Mouse (Mus musculus): ENCODE results near the gene Cmtm5. TPM values are rescaled to one million over a fixed set of nuclear protein-coding genes. Genes with fewer than 3 reads are reported as not detected.
"Not testable (repeated sequence)": the region's sequence is repeated elsewhere in the genome, so short reads cannot be mapped to it uniquely, and the experiment has no call there.

Gene Cmtm5
- polyA plus RNA-seq, 1 experiment: 0.14 TPM

DNA sequence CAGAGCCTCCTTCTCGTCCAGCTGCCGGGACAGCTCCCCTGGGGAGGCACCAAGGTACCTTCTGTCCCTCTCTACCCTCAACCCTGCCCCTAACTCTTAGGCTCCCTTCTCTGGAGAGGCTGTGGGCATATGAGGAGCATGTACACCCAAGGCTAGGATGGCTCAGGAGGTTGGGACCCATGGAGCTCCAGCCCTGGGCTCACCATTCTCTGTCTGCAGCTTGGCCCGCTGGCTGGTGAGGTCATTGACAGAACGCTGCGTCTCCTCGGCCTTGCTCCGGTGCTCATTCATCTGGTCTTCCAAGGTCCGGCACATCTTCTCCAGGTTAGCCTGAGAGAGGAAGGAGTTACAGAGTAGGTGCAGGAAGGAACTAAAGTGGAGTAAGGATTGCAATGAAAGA is 42.6 kb downstream of the Cmtm5 start:
- no peak overlapping the region for H3K27ac ChIP-seq (ENCODE audit: insufficient read depth, low read length)
- H3K36me3 ChIP-seq (ENCODE audit: control insufficient read depth, insufficient read depth, low read length): no peaks in the 10 kb centered on the region
- no peak for TF ChIP-seq POLR2A (IDR thresholded peaks at IDR 0.05; ENCODE audit: low read depth, low read length)
- TF ChIP-seq CTCF (IDR thresholded peaks at IDR 0.05; ENCODE audit: extremely low read depth, insufficient read depth, insufficient read length, insufficient replicate concordance): no peak
- H3K4me1 ChIP-seq (ENCODE audit: control insufficient read depth, insufficient read depth, insufficient read length): no peaks in the 10 kb centered on the region
- WGBS: 96% methylated on average over 8 of the region's 8 CpGs
- no peaks in the 10 kb centered on the region for H3K27me3 ChIP-seq (ENCODE audit: control insufficient read depth, insufficient read depth, low read length)
- H3K4me3 ChIP-seq (ENCODE audit: extremely low read depth, insufficient read depth, insufficient read length): no peak overlapping the region
- no peak for DNase-seq (ENCODE audit: low read depth in 1 of 2, low spot score in 2 of 2)

DNA sequence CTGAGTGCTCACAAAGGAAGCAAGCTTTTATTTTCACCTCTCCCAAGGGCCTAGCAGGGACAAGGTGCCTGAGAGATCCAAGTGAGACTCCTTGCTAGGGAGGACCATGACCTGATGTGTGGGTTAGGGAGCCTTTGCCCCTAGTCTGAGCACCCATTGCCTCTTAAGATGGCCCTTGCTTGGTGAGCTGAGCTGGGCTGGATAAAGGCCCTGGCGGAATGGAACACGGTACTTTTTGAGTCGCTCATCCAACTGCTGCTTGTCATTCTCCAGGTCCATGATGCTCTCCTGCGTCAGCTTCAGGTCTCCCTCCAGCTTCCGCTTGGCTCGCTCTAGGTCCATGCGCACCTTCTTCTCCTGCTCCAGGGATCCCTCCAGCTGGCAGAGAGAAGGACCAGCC is 45.9 kb downstream of the Cmtm5 start:
- no peaks in the 10 kb centered on the region for H3K4me1 ChIP-seq (ENCODE audit: control insufficient read depth, insufficient read depth, insufficient read length)
- WGBS: 94% methylated on average over 7 of the region's 7 CpGs
- H3K27me3 ChIP-seq (ENCODE audit: control insufficient read depth, insufficient read depth, low read length): no peaks in the 10 kb centered on the region; the same call in 1 of the 2 replicates
- no peak overlapping the region for H3K4me3 ChIP-seq (ENCODE audit: extremely low read depth, insufficient read depth, insufficient read length)
- H3K36me3 ChIP-seq (ENCODE audit: control insufficient read depth, insufficient read depth, low read length): no peaks in the 10 kb centered on the region
- DNase-seq (ENCODE audit: low read depth in 1 of 2, low spot score in 2 of 2): no peak
- TF ChIP-seq POLR2A (IDR thresholded peaks at IDR 0.05; ENCODE audit: low read depth, low read length): no peak
- TF ChIP-seq CTCF (IDR thresholded peaks at IDR 0.05; ENCODE audit: extremely low read depth, insufficient read depth, insufficient read length, insufficient replicate concordance): no peak
- no peak overlapping the region for H3K27ac ChIP-seq (ENCODE audit: insufficient read depth, low read length)

DNA sequence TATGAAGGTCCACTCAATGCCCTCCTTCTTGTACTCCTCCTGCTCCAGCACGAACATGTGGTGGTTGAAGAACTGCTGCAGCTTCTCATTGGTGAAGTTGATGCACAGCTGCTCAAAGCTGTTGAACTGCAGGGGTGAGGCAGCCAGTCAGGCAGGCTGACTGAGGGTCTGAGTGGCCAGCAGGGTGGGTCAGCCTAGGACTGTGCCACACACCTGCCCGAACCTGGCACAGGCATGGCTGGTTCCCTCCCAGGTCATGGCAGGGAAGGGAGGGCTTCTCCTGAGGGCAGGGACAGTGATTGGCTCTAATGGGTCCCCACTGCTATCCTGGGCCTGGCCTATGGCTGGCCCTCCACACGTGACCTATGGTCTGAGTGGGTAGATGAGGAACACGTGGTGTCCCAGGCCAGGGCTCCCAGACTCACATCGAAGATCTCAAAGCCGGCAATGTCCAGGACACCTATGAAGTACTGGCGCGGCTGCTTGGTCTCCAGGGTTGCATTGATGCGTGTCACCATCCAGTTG is 52.4 kb downstream of the Cmtm5 start:
- WGBS: 90% methylated on average over 9 of the region's 9 CpGs
- H3K4me1 ChIP-seq (ENCODE audit: control insufficient read depth, insufficient read depth, insufficient read length); H3K27ac ChIP-seq (ENCODE audit: insufficient read depth, low read length); DNase-seq (ENCODE audit: low read depth in 1 of 2, low spot score in 2 of 2); H3K36me3 ChIP-seq (ENCODE audit: control insufficient read depth, insufficient read depth, low read length); H3K27me3 ChIP-seq (ENCODE audit: control insufficient read depth, insufficient read depth, low read length); H3K4me3 ChIP-seq (ENCODE audit: extremely low read depth, insufficient read depth, insufficient read length): not testable (repeated sequence)

Other genes with a start within 250 kb of the Cmtm5 start
- gene Acin1, start 249.3 kb upstream of the Cmtm5 start, polyA plus RNA-seq (2012; rRNA removed): 126 and 130 TPM in 2 replicates
- gene Gm29776, start 237.4 kb upstream of the Cmtm5 start, polyA plus RNA-seq (2012; rRNA removed): 0.04 and 0.07 TPM in 2 replicates
- gene Cebpe, start 224.1 kb upstream of the Cmtm5 start, polyA plus RNA-seq (2012; rRNA removed): 5.2 and 5.9 TPM in 2 replicates
- 10.8 and 13.3 TPM in 2 replicates for gene Slc7a8, start 154.3 kb upstream of the Cmtm5 start, polyA plus RNA-seq (2012; rRNA removed)
- not detected in 2 replicates for gene Rnf212b, start 122.1 kb upstream of the Cmtm5 start, polyA plus RNA-seq (2012; rRNA removed)
- 2.8 and 4.1 TPM in 2 replicates for gene Homez, start 65.3 kb upstream of the Cmtm5 start, polyA plus RNA-seq (2012; rRNA removed)
- 6.3 and 10.7 TPM in 2 replicates for gene Ppp1r3e, start 58.7 kb upstream of the Cmtm5 start, polyA plus RNA-seq (2012; rRNA removed)
- 16.6 and 16.9 TPM in 2 replicates for gene Bcl2l2, start 52.9 kb upstream of the Cmtm5 start, polyA plus RNA-seq (2012; rRNA removed)
- 3.1 TPM in 1 of 2 replicates, not detected in the other for gene Gm20521, start 52.8 kb upstream of the Cmtm5 start, polyA plus RNA-seq (2012; rRNA removed)
- gene Pabpn1, start 43.8 kb upstream of the Cmtm5 start, polyA plus RNA-seq (2012; rRNA removed): 73.3 and 76.7 TPM in 2 replicates
- gene Slc22a17, start 23.1 kb upstream of the Cmtm5 start, polyA plus RNA-seq (2012; rRNA removed): 18.5 and 18.9 TPM in 2 replicates
- gene Efs, start 10.1 kb upstream of the Cmtm5 start, polyA plus RNA-seq (2012; rRNA removed): 2.4 and 3.7 TPM in 2 replicates
- gene Il25, start 3.6 kb upstream of the Cmtm5 start, polyA plus RNA-seq (2012; rRNA removed): not detected in 2 replicates
- gene Myh6, start 30.7 kb downstream of the Cmtm5 start, polyA plus RNA-seq (2012; rRNA removed): 0.02 and 0.61 TPM in 2 replicates
- not detected in 2 replicates for gene Gm17428, start 40.7 kb downstream of the Cmtm5 start, polyA plus RNA-seq (2012; rRNA removed)
- not detected in 2 replicates for gene Myh7, start 58.4 kb downstream of the Cmtm5 start, polyA plus RNA-seq (2012; rRNA removed)
- 10.4 and 11.0 TPM in 2 replicates for gene Ngdn, start 79.2 kb downstream of the Cmtm5 start, polyA plus RNA-seq (2012; rRNA removed)
- gene Zfhx2, start 156.1 kb downstream of the Cmtm5 start, polyA plus RNA-seq (2012; rRNA removed): 4.2 and 4.5 TPM in 2 replicates
- gene Thtpa, start 158.5 kb downstream of the Cmtm5 start, polyA plus RNA-seq (2012; rRNA removed): 4.1 and 4.4 TPM in 2 replicates
- 64.9 and 77.2 TPM in 2 replicates for gene Ap1g2, start 170.3 kb downstream of the Cmtm5 start, polyA plus RNA-seq (2012; rRNA removed)
- 0.33 and 0.50 TPM in 2 replicates for gene Jph4, start 180.7 kb downstream of the Cmtm5 start, polyA plus RNA-seq (2012; rRNA removed)

All from spleen, adult 2 months (tissue).